Mouse (Mus musculus) layer of hippocampus, adult 2 months (tissue): Measurements from ENCODE around the gene Tma7. TPM values are rescaled to one million over a fixed set of nuclear protein-coding genes. Genes with fewer than 3 reads are reported as not detected.

Experiments
- DNase-seq, 2 experiments: peaks; one replicate each; pipeline ENCODE4 v3.0.0; 2022; ENCODE audit warnings: low spot score in 2 of 2
- H3K27ac ChIP-seq: fragments of 200-600 bp; 2 replicates; pipeline ENCODE4 v1.8.1; 2022
- H3K4me3 ChIP-seq: fragments of 200-600 bp; 2 replicates; pipeline ENCODE4 v1.8.1; 2022; ENCODE audit warnings: mild to moderate bottlenecking
- CTCF ChIP-seq: fragments of 200-600 bp; conservative IDR thresholded peaks from 2 replicates; pipeline ENCODE4 v1.8.1; 2022; ENCODE audit warnings: antibody characterized with exemption, mild to moderate bottlenecking, moderate library complexity
- total RNA-seq, 2 experiments: library from RNA; stranded (reverse); gene quantifications; 2 replicates each; pipeline ENCODE4 v1.2.3; 2021

The Tma7 gene
- total RNA-seq, 2 experiments from 2014 or later, result 295 to 309 TPM

- H3K27ac ChIP-seq, result peak overlapping the region; percentile 89
- peak overlapping the region; percentile 88 for H3K4me3 ChIP-seq
- no peak for DNase-seq
- TF ChIP-seq CTCF, result no peak
Observed at GRCm38 (mm10) chr9:109081749-109082123, 651 bp downstream of the Tma7 start.

DNA sequence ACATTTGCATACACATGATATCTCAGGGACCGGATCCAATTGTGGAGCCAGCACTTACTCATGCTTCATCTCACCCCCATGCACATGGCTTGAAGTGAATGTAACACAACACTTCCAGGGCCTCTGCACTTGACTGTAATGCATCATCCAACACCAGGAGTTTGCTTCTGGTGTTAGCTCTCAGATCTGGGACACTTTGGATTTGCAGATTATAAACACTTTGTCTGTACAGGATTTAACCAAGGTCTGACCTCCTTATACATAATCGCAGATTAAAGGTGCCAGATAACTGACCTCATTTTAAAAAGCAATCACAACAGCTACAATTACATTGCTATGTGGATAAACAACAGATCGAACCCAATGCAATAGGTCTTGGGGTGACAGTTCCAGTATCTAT lies 1.9 kb downstream of the Tma7 start:
- no peak overlapping the region for H3K27ac ChIP-seq
- DNase-seq, result no peak
- H3K4me3 ChIP-seq, result no peak overlapping the region
- TF ChIP-seq CTCF, result no peak

DNA sequence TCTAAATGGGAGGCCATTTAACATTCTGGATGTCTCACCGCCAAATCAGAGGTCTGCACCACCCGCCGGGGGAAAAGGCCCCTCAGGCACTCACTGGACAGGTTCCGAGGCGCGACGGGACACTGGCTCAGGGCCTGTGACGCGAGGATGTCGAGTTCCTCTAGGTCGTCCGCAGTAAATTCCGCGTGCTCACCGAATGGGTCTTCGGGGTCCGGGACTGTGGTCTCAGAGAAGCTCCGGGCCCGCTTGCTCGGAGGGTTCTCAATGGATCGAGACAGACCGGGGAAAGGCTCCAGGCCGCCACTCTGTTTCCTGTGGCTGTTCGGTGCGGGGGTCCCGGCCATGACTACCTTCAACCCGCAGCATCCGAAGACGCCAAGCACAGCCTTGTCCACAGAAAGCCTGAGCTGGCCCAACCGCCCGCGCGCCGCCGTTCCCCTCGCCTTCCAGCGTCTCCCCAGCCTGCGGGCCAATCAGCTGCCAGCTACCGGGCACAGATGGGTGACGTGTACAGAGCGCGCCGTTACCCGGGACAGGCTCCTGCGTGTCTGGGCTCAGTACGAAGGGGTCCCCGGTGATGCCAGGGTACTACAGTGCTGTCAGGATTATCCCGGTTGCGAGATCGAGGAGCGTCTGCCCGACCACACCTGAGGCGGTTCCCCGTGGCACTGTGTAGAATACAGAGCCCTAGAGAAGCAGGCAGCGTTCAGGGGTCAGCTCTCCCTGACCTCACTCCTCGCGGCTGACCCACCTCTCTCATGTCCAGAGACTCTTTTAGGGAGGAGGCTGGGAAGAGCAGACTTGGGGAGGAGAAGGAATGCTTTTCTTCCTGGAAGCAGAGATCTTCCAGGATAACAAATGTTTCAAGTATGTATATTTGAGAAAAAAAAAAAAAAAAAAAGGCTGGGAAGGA lies 8.5 kb downstream of the Tma7 start, which contains the start of gene Atrip:
TSS of gene Atrip (minus strand) at position 464 of the 913 bp plus-strand sequence.
- H3K27ac ChIP-seq, result peak within 1 kb of the TSS; percentile 94
- TF ChIP-seq CTCF, result 0 out of 2 replicates have a peak, but pooled peaks have one; percentile 9

DNA sequence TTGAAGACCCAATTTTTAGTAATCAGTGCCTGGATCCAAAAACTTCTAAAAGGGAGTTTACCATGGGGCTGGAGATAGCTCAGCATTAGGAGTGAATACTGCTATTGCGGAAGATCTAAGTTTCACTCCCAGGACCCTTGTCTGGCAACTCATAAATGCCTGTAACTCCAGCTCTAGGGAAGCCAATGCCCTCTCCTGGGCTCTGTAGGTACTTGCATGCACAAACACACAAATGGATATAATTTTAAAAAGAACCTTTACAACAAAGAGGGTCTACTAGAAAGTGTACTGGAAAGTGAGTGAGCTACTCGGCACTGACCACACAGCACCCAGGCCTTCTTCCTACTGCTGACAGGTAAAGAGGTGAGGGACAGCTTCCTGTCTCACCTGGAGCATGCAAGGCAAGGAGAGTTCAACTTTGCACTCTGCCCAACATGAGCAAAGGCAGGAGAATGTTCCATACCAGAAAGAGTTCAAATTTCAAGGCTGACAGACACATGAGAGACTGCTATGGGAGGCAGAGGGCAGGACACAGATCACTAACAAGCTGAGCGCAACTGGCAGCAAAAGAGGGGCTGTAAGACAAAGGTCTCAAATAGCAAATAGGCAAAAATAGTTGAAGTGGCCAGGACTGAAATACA lies 14.2 kb downstream of the Tma7 start:
- no peak for DNase-seq
- Histone ChIP-seq H3K4me3 (no peak overlapping the region), H3K27ac (no peak overlapping the region)
- TF ChIP-seq CTCF, result peak; percentile 59

More for the DNA sequence above, 8.5 kb downstream of the Tma7 start, which contains the start of gene Atrip:
- H3K4me3 ChIP-seq, result peak within 1 kb of the TSS; percentile 82
- peak; percentile 95 for DNase-seq

DNA sequence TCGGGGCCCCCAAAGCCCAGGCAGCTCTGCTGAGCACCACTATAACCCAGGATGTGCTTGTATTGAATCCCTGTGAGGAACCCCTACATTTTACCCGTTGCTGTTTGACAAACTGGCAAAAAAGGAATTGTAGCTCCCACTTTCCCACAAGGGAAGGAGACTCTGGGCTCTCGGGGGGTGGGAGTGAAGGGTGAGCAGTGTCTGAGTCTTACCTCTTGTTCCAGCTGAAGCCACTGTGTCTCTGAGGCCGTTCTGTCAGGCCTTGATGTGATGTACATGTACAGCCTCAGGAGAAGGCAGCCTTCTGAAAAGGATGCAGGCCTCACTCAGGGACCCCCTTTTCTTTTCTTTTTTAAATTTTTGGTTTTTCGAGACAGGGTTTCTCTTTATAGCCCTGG lies 21.5 kb downstream of the Tma7 start:
- no peak for DNase-seq
- TF ChIP-seq CTCF, result no peak
- Histone ChIP-seq H3K4me3 (no peak overlapping the region), H3K27ac (no peak overlapping the region)

GRCm38 (mm10) chr9:109060184-109060897 lies 22.0 kb downstream of the Tma7 start:
- DNase-seq, result no peak
- Histone ChIP-seq H3K4me3 (no peak overlapping the region), H3K27ac (peak overlapping the region; percentile 90)
- TF ChIP-seq CTCF, result no peak

GRCm38 (mm10) chr9:109059136-109059903 lies 23.1 kb downstream of the Tma7 start, which contains the start of gene Trex1:
TSS of gene Trex1 (minus strand) at chr9:109059734.
- H3K27ac ChIP-seq, result peak within 1 kb of the TSS; percentile 90
- peak; percentile 97 for TF ChIP-seq CTCF
- peak; percentile 89 to 90 for DNase-seq
- peak within 1 kb of the TSS; percentile 57 for H3K4me3 ChIP-seq

DNA sequence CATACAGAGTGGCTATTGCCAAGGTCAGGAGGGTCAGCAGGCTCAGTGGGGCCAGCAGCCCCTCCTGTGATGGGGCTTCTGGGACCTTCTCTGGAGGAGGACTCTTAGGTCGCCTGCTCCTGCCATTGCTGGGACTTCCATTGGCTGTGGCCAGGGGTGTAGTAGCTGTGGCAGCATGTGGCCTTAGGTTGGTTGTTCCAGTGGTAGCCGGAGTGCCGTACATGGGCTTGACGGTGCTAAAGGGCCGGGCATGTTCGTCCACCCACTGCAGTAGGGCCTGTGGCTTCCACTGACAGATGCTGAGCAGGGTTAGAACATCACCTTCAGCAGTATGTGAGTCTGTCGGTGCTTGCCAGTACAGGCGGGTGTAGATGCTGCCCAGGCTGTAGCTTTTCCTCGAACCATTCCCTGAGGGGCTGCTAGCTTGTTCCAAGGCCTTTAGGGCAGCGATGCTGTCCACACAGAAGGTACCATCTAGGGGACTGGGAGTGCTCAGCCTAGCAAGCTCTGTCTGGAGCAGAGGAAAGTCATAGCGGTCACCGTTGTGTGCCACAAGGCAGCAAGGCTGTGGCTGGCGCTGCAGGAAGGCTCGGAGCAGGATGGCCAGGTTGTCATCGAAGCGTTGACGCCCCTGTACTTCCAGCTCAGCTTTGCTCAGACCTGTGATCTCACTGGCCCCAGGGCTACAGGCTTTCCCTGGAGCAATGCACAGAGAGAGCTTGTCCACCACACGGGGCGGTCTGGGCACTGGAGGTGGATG lies 24.2 kb downstream of the Tma7 start:
- H3K27ac ChIP-seq, result peak overlapping the region; percentile 90
- H3K4me3 ChIP-seq, result peak overlapping the region; percentile 57; the same call in 1 of the 2 replicates
- TF ChIP-seq CTCF, result no peak
- DNase-seq, result no peak

- no peak for DNase-seq
- Histone ChIP-seq H3K4me3 (no peak overlapping the region), H3K27ac (peak overlapping the region; percentile 90)
- TF ChIP-seq CTCF, result no peak
Observed at GRCm38 (mm10) chr9:109057543-109057942, 24.8 kb downstream of the Tma7 start.

- no peak for TF ChIP-seq CTCF
- DNase-seq, result no peak
- no peak overlapping the region for H3K27ac ChIP-seq
- no peak overlapping the region for H3K4me3 ChIP-seq
Observed at GRCm38 (mm10) chr9:109056916-109057315, 25.5 kb downstream of the Tma7 start.

DNA sequence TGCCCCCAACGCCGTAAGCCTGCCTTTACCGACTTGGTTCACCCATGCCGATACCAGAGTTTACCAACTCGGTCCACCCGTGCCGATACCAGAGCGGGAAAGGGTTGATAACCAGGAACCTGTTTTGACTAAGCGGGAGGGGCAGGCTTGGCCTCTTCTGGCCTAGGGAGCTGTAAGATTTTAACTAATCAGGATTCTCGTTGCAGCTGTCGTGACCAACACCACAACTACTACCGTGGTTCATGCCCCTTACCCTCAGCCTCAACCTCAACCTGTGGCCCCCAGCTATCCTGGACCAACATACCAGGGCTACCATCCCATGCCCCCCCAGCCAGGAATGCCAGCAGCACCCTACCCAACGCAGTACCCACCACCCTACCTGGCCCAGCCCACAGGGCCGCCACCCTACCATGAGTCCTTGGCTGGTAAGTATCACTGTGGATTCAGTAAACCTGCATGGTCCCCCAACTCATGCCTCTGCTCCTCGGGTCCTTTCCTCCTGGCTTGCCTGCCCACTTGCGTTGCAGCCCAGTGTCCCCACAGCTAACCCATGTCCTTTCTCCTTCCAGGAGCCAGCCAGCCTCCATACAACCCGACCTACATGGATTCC lies 26.2 kb downstream of the Tma7 start:
- no peak overlapping the region for H3K4me3 ChIP-seq
- TF ChIP-seq CTCF, result no peak
- no peak for DNase-seq
- peak overlapping the region; percentile 86; the same call in 1 of the 2 replicates for H3K27ac ChIP-seq
